Mouse (Mus musculus) central nervous system, embryonic 11.5 days (tissue): ENCODE results near the gene Atp1a1. TPM values are rescaled to one million over a fixed set of nuclear protein-coding genes. Genes with fewer than 3 reads are reported as not detected.

ENCODE experiments used
- polyA plus RNA-seq: library from polyadenylated mRNA; depleted of rRNA; stranded (reverse); fragments of >200 nt; gene quantifications from 2 replicates; pipeline ENCODE4 v1.2.3, GENCODE M21; 2012; rRNA removed

The Atp1a1 gene
- polyA plus RNA-seq = 100 and 114 TPM in 2 replicates

GRCm38 (mm10) chr3:101604550-101605223, at the start of gene Atp1a1:
Gene Atp1a1, minus strand, starts transcription at chr3:101604684.

Other genes starting within 250 kb of the Atp1a1 start
- gene Igsf3, start 227.6 kb downstream of the Atp1a1 start, polyA plus RNA-seq = 11.0 and 18.9 TPM in 2 replicates
- gene Mab21l3, start 244.3 kb upstream of the Atp1a1 start, polyA plus RNA-seq = 0.78 and 1.4 TPM in 2 replicates